Mouse (Mus musculus) ES-E14 (cell line): ENCODE measurements at regions not wholly inside any gene's neighbourhood (a gene's known extent, or its start where the extent isn't known, plus 50 kb on each side); places are given as distances from the start of the nearest gene placed in this dataset.

ENCODE experiments used
- DNase-seq: peaks from one replicate; pipeline ENCODE4 v3.0.0-alpha.2; 2013; ENCODE audit warnings: low read depth, low spot score
- H3K27ac ChIP-seq: 2 replicates; pipeline ENCODE4 v1.5.1; 2012; ENCODE audit warnings: low read depth, mild to moderate bottlenecking, low read length, moderate library complexity, mixed read lengths; ENCODE audit not compliant: poor library complexity, insufficient read depth, severe bottlenecking
- H3K36me3 ChIP-seq: 2 replicates; pipeline ENCODE4 v1.6.1; 2012; ENCODE audit warnings: mild to moderate bottlenecking, low read length, moderate library complexity, mixed read lengths; ENCODE audit not compliant: control insufficient read depth, poor library complexity, insufficient read depth, severe bottlenecking
- H3K4me1 ChIP-seq, 2 experiments: fragments of 150-350 bp in 1 of 2; sonication (generic) in 1 of 2; 2 replicates each; pipeline ENCODE4 v1.6.1; 2012; ENCODE audit warnings: low read length in 2 of 2, mild to moderate bottlenecking in 1 of 2, mixed read lengths in 1 of 2; ENCODE audit not compliant: control insufficient read depth in 2 of 2, insufficient read depth in 2 of 2, poor library complexity in 1 of 2
- H3K4me3 ChIP-seq, 2 experiments: fragments of 150-350 bp in 1 of 2; sonication (generic) in 1 of 2; 2 replicates each; pipeline ENCODE4 v1.5.1; 2012; ENCODE audit warnings: low read length in 2 of 2, low read depth in 1 of 2, mild to moderate bottlenecking in 1 of 2, mixed read lengths in 1 of 2; ENCODE audit not compliant: insufficient read depth in 1 of 2, poor library complexity in 1 of 2, severe bottlenecking in 1 of 2
- H3K9ac ChIP-seq: 2 replicates; pipeline ENCODE4 v1.6.1; 2012; ENCODE audit warnings: low read depth, mild to moderate bottlenecking, low read length, mixed read lengths; ENCODE audit not compliant: poor library complexity, insufficient read depth, severe bottlenecking
- H3K9me3 ChIP-seq: fragments of 150-350 bp; sonication (generic); 2 replicates; pipeline ENCODE4 v1.6.1; 2012; ENCODE audit warnings: low read depth, mild to moderate bottlenecking, low read length; ENCODE audit not compliant: control insufficient read depth, insufficient read depth
- CHD2 ChIP-seq: IDR thresholded peaks from 2 replicates; pipeline ENCODE4 v1.6.1; 2014; ENCODE audit warnings: mild to moderate bottlenecking, low read depth, low read length, inconsistent platforms
- HCFC1 ChIP-seq: IDR thresholded peaks from 2 replicates; pipeline ENCODE4 v1.6.1; 2012; ENCODE audit warnings: low read length, inconsistent platforms, borderline replicate concordance; ENCODE audit not compliant: insufficient read depth
- MAFK ChIP-seq: IDR thresholded peaks from 2 replicates; pipeline ENCODE4 v1.6.1; 2014; ENCODE audit warnings: mild to moderate bottlenecking, low read depth, low read length, inconsistent platforms; ENCODE audit not compliant: insufficient read depth
- ZC3H11A ChIP-seq: IDR thresholded peaks from 2 replicates; pipeline ENCODE4 v1.6.1; 2012; ENCODE audit warnings: low read depth, mild to moderate bottlenecking, inconsistent platforms, low read length, borderline replicate concordance
- ZNF384 ChIP-seq: IDR thresholded peaks from 2 replicates; pipeline ENCODE4 v1.6.1; 2012; ENCODE audit warnings: low read depth, low read length, inconsistent platforms
- in situ Hi-C, 2 experiments: fragments of 600-800 bp; cut with MboI; formaldehyde crosslinking; loops; one replicate each; pipeline ENCODE4 v1.15.1; 2025; ENCODE audit warnings: low sequenced_read_pairs in 2 of 2, inconsistent platforms in 1 of 2; ENCODE audit not compliant: unreplicated experiment in 2 of 2

DNA sequence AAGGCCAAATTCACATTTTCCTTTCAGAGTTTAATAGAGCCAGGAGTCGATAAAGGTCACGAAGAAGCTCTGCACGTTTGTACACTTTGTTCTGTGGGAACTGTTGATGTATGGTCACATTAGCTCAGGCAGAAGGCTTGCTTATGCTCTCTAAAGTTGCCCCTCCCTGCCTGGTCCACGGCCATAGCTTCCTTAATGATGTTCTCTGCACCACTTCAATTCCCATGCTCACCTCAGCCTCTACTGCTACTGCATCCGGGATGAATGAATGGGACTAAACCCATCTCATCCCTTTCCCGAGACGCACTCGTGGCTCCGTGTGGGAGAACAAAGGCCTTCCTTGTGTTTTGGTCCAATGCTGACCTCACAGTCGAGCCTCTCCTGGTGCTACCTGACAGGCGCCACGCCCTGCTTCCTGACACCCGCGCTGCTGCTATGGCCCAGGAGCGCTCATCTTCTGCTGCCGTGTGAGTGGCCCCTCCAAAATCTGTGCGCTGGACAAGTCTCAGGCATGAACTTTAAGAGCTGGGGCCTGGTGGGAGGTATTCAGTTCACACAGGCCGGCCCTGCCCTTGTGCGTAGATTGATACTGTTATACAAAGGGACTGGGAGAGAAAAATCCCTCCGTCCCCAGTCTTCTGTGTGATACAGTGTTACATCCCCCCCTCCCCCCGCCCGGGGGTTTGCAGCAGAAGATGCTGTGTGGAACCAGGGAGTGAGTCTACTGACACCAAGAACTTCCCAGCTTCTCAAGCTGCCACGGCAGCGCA is 386.3 kb upstream of the Trpc7 start:
- in situ Hi-C loops: loop anchor here in 1 of 2 experiments (10.0 kb wide), 1 partner anchor 133 kb away; no protein-coding TSS in a partner anchor
- DNase-seq: no peak
- no peaks in the 10 kb centered on the region for H3K9me3 ChIP-seq
- no peaks in the 10 kb centered on the region for H3K36me3 ChIP-seq
- TF ChIP-seq HCFC1 (no peak), ZNF384 (no peak), MAFK (no peak), ZC3H11A (no peak), CHD2 (no peak)
- peaks cover 0 to 6% of the 10 kb centered on the region in 2 experiments; a peak in 1 of 4 replicates for H3K4me1 ChIP-seq
- no peak overlapping the region for H3K4me3 ChIP-seq
- peak overlapping the region; percentile 33; the same call in 1 of the 2 replicates for H3K27ac ChIP-seq
- H3K9ac ChIP-seq: no peak overlapping the region

DNA sequence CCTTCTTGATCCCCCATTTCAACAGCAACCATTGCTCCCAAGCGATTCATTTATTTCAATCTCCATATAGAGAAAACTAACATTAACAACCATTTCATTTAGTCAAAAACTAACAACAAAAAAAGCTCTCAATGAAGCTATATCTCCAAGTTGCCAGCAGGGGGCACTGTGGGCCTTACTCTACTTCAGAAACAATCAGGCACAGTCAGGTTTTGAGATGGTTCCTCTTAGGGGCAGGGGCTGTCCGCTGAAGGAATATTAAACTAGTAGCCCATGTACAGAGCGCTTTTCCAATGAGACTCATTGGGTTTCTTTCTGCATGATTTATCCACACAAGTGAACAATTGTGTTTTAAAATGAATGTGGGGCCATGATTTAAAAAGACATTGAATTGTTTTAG is 385.7 kb upstream of the Trpc7 start:
- in situ Hi-C loops: loop anchor here in 1 of 2 experiments (10.0 kb wide), 1 partner anchor 133 kb away; no protein-coding TSS in a partner anchor
- peaks cover 0 to 6% of the 10 kb centered on the region in 2 experiments; a peak in 1 of 4 replicates for H3K4me1 ChIP-seq
- H3K36me3 ChIP-seq: no peaks in the 10 kb centered on the region
- no peaks in the 10 kb centered on the region for H3K9me3 ChIP-seq
- no peak overlapping the region for H3K9ac ChIP-seq
- no peak overlapping the region for H3K4me3 ChIP-seq
- peak; percentile 54 for DNase-seq
- H3K27ac ChIP-seq: no peak overlapping the region
- no peak for TF ChIP-seq HCFC1
- TF ChIP-seq ZC3H11A: 0 out of 2 replicates have a peak, but pooled peaks have one; percentile 33

DNA sequence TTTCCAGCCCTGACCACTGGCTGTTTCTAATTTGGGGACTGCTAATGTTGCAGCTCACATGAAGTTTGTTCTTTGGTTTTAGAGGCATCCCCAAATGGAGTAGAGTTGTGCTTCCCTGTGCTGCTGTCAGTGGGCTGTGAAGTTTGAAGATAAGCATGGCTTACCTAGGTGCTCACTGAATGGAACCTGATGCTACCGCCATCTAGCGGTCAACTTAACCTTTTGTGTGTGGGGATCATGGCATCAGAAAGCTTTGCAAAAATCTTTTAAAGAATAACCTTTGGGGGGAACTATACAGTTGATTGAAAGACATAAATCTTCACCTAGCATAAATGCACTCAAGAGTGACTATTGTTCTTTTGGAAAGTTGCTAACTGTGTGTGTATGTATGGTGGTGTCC is 382.8 kb upstream of the Trpc7 start:
- DNase-seq: peak; percentile 56
- H3K9me3 ChIP-seq: no peaks in the 10 kb centered on the region
- no peak overlapping the region for H3K4me3 ChIP-seq
- in situ Hi-C loops: no loop called here
- no peak overlapping the region for H3K9ac ChIP-seq
- no peak for TF ChIP-seq MAFK
- no peak for TF ChIP-seq ZC3H11A
- no peak overlapping the region for H3K27ac ChIP-seq
- peaks cover 0 to 6% of the 10 kb centered on the region in 2 experiments; a peak in 1 of 4 replicates for H3K4me1 ChIP-seq
- no peaks in the 10 kb centered on the region for H3K36me3 ChIP-seq

DNA sequence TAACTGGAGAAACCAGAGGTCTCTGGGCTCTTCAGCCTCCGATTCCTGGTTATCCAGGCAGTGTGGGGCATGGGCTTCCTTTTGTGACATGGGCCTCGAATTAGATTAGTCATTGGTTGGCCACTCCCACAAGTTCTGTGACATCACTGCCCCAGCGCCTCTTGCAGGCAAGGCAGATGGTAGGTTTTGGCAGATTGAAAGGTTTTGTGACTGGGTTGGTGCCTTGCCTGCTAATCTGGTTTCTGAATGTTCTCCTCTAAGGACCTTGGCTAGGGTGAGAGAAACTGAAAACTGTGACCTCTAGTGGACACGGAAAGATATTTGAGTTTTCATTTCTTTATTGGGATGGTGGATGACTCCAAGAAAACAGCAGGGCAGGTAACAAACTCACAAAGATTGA is 381.3 kb upstream of the Trpc7 start:
- Histone ChIP-seq H3K9me3 (no peaks in the 10 kb centered on the region), H3K36me3 (no peaks in the 10 kb centered on the region), H3K4me1 (peaks cover 0 to 2% of the 10 kb centered on the region in 2 experiments; a peak in 1 of 4 replicates), H3K9ac (no peak overlapping the region), H3K4me3 (no peak overlapping the region), H3K27ac (no peak overlapping the region)
- in situ Hi-C loops: no loop called here
- TF ChIP-seq ZNF384 (no peak), ZC3H11A (no peak), HCFC1 (no peak), CHD2 (no peak)
- peak; percentile 21 for DNase-seq

GRCm38 (mm10) chr13:57275871-57276270 is 380.1 kb upstream of the Trpc7 start:
- DNase-seq: no peak

More at GRCm38 (mm10) chr13:57275871-57276270, 380.1 kb upstream of the Trpc7 start:
- Histone ChIP-seq H3K4me3 (no peak overlapping the region), H3K36me3 (no peaks in the 10 kb centered on the region), H3K27ac (no peak overlapping the region), H3K4me1 (no peaks in the 10 kb centered on the region), H3K9ac (no peak overlapping the region), H3K9me3 (no peaks in the 10 kb centered on the region)
- in situ Hi-C loops: no loop called here
- no peak for TF ChIP-seq HCFC1
- TF ChIP-seq CHD2: no peak
- no peak for TF ChIP-seq ZC3H11A
- TF ChIP-seq ZNF384: no peak
- TF ChIP-seq MAFK: no peak
